Mouse (Mus musculus) frontal cortex, adult (tissue): ENCODE measurements around the gene Ccl7.

ENCODE experiments used
- ATAC-seq: cut with Nextera tagmentation; 2 replicates; pipeline ENCODE4 v1.9.2; 2017; ENCODE audit warnings: mild to moderate bottlenecking, moderate library complexity, mixed read lengths; ENCODE audit not compliant: low TSS enrichment

Ccl7 gene

DNA sequence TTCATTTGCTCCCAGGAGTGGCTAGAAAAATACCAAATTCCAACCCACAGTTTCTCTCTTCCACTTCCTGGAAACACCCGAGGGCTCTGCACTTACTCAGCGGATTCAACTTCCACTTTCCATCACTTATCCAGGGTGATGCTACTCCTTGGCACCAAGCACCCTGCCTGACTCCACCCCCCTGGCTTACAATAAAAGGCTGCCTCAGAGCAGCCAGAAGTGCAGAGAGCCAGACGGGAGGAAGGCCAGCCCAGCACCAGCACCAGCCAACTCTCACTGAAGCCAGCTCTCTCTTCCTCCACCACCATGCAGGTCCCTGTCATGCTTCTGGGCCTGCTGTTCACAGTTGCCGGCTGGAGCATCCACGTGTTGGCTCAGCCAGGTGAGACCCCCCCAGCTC lies 10.2 kb upstream of the Ccl7 start, which contains the start of gene Ccl2:
Gene Ccl2 (plus strand): TSS at position 216 of the 400 bp plus-strand sequence.
- ATAC-seq, result peak; percentile 92

DNA sequence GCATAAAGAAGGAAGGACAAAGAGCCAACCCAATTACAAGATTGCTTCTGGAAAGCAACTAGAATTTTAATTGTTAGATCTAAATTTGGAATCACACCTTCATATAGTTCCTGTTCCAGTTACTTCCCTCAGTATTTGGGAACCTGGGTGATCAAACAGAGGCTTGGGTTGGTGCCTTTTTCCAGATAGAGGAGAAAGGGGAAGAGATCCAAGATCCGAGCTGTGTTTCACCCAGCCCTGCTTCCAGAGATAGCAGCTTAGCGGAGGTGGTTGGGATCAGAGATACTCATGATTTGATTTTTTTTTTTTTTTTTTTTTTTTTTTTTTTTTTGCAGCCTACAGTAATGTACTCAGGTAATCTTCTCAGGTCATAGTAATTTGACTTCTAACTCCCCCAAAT lies 9.7 kb upstream of the Ccl7 start:
- peak; percentile 58; the same call in 1 of the 2 replicates for ATAC-seq

DNA sequence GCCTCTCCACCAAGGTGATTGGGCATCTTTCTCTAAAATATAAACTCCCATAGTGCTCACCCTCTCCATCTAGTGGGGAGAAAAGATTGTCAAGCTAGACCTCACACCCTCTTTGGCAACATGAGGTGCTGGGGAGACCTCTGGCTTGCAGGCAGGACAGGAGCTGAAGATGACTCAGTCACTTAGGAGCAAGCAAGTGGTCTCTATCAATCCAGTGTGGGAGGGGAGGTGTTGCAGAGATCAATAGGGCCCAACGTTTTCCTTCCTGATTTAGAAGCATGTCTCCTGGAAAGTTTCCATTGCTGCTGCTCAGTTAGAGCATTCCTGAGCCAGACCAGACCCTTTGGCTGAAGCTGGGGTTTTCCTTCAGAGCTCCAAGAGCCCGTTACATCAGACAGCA lies 7.0 kb upstream of the Ccl7 start, which contains the start of gene Gm17268:
Gene Gm17268 (minus strand): TSS at position 28 of the 400 bp plus-strand sequence.
- ATAC-seq, result no peak

DNA sequence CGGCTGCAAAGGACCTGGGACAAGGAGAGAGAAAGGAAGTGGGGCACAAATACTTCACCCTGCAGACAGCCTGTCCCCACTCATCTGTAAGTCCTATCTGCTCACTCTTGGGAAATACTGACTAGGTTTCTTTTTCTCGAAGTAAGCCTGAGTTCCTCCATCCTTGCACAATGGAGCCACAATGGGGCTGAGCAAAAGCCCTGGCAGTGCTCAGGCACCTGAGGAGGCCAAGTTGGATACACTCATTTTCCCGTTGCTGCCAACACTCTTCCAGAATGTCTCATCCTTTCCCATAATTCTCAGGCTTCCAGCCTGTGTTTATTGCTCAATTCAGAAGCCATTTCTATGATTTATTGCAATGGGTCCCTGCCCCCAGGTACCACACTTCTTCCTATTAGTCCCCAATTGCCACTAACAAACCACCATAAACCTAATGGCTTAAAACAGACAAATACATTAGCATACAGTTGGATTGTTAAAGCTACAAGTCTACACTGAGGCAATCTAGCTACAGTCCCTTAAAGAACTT lies 6.3 kb upstream of the Ccl7 start:
- ATAC-seq, result no peak

DNA sequence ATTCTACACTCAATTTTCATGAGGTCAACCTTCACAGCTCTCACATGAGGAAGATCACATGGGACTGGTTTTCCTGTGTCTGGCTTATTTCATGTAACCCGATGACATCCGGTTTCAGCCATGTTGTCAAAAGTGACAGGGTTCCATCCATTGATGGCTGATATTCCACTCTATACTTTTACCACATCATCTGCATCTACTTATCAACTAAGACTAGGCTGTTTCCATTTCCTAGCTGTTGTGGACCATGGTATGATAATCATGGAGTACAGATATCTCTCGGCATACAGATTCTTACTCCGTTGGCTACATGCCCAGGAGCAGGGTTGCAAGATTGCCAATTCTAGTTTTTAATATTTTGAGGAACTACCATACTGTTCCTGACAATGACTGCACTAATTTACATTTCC lies 3.8 kb upstream of the Ccl7 start:
- no peak for ATAC-seq

DNA sequence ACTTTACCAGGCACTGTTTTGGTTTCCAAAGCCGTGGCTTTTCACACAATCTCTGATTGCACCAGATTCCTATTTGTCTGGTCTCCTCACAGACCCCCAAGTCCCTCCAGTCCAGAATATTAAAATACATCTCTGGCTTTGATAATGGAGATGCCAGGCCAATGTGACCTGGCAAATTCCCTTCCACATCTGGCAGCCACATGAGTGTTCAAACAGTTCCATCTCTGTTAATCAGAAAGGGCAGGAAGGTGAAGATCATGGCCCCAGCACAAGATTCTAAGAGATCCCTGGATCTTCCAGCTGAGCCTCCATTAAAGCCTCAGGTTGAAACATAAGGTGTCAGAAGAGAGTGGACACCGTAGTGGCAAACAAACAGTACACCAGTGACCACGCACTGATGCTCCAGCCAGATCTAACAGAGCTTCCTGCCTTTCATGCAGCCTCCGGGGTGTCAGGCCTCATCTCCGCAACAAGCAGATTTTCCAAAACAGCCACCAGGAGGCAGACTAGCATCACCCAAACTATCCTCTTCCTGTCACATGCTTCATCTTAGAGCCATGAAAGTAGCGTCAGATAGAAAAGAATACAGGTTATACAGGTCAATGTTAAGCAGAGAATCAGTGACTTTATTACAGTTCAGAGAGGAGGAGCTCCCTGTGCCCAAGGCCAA lies 2.4 kb downstream of the Ccl7 start:
- no peak for ATAC-seq

DNA sequence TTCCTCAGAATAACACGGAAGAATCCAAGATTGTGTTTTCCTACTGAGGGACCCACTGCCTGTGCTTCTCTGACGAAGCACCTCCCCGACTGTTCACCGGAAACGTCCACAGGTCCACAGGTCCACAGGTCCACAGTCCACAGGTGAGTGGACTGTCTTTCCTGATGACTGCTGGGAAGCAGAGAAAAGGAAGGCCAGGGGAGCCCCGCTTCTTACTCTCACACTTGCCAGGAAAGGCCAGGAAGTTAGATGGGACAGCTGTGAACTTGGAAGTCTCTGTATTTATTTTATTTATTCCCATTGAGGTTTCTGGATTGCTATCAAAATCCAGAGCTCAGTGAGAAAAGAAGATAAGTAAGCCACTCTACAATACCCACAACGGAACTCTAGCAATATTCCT lies 8.3 kb downstream of the Ccl7 start:
- ATAC-seq, result no peak

DNA sequence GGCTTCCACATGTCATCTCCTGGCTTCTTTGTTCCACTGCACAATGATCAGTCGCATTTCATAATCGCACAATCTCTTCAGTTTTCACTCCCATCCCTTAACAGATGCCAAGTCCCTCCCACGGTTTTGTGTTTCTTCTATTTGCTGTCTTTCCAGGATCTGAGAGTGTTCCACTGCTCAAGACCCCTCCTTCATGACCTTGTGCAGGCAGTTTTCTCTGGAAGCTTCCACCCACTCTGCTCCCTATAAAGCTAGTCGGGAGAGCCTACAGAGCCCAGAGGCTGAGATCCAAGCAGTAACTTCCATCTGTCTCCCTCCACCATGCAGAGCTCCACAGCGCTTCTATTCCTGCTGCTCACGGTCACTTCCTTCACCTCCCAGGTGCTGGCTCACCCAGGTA lies 12.1 kb downstream of the Ccl7 start, which contains the start of gene Ccl11:
Gene Ccl11 (plus strand): TSS at position 178 of the 400 bp plus-strand sequence.
- peak; percentile 81; the same call in 1 of the 2 replicates for ATAC-seq

DNA sequence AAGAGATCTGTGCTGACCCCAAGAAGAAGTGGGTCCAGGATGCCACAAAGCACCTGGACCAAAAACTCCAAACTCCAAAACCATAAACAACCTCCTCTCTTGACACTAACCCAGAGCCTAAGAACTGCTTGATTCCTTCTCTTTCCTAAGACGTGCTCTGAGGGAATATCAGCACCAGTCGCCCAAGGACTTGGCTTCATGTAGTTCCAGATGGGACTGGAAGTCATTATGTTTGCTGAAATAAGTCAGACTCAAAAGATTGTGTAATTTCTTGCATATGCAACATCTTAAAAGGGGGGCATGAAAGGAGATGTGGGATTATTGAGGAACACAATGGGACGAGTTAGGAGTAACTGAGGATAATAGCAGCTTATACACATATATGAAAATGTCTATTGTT lies 16.7 kb downstream of the Ccl7 start:
- no peak for ATAC-seq

DNA sequence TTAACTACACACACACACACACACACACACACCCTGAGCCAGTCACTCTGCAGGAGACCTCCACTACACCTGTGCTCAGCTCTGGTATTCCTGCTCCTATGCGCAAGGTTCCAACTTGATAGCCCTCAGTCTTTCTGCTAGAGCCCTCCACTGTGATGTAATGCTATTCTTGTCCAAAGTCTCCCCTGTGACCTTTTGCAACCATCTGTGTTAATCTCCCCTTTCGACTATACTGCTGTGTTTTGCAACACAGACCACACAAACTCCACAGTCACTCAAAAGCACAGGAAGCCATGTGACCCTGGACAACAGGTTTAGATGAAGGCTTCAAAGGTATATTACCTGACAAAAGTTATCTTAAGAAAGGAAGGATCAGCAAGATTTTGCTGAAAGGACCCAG lies 17.9 kb downstream of the Ccl7 start:
- no peak for ATAC-seq

DNA sequence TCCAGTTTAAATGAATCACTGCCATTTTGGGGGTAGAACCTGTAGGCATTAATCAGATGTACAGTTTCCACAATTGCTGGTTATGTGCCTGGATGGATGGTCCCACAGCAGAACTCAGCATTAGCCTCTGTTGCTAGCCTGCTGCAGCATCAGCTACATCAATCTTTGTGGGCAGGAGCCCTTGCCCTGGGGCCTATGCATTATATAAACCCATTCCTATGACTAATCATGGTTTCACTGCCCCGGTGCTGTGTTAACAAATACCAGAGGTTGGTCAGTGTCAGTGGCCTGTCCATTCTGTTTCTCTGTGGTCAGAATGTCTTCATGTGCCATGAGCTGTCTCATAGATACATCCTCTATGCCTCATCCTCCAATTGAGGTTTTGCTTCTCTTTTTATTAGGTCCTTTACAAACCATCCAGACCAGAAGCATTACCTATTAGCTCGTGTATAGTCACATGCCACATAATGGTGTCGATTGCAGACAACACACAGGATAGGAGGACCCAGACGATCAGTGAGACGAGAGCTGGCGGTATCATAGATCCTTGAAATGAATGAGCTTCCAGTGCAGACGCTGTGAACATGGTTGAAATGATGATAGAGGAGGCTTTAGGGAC lies 21.6 kb downstream of the Ccl7 start:
- no peak for ATAC-seq

DNA sequence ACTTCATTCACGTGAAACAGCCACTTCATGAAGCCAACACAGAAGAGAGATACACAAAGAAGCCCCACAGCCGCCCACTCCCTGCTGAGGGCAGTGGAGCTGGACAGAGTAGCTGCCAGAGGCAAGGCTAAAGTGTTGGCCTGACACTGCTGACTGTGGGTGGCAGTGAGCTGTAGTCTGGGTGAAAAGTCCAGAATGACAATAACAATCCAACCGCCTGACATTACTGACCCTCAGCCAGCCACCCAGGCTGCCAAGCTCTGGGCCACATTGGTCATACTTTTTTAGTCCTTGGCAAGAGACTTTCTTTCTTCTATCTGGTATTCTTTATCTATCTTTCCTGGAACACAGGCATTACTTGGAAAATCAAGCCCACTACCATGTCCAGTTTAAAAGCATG lies 25.6 kb downstream of the Ccl7 start:
- no peak for ATAC-seq

DNA sequence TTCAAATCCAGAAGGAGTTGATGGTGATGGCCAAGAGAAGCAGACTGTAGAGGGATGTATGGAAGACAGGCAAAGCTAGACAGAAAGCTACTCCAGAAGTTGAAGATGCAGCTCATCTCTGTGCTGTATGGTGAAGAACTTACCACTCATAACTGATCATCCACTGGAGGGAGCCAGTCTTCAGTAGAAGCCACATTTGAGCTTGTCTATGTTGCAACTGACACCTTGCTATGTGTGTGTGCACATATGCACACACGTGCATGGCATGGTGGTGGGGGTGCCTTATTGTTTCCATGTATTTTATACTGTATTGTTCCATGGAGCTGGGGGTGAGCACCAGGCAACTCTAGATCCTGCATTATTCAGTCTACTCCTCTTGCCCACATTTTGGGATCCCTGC lies 26.9 kb downstream of the Ccl7 start:
- ATAC-seq, result no peak

DNA sequence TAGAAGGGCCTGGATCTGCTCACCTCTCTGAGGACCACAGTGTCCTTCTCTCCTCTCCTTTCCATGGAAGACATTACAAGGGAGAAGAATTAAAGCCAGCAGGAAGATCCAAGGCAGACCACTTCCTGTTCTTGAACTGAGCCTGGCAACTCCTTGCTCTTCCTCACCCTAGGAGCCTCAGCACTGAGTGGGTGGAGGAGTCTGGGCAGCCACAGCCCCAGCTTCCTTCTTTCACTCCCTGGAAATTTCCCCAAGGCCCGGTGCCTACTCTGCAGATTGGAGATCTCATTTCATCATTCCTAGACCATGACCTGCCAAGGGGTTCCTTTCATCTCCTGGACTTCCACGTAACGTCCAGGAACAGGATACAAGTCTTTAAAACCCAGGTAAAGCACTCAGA lies 27.5 kb downstream of the Ccl7 start:
- ATAC-seq, result no peak

DNA sequence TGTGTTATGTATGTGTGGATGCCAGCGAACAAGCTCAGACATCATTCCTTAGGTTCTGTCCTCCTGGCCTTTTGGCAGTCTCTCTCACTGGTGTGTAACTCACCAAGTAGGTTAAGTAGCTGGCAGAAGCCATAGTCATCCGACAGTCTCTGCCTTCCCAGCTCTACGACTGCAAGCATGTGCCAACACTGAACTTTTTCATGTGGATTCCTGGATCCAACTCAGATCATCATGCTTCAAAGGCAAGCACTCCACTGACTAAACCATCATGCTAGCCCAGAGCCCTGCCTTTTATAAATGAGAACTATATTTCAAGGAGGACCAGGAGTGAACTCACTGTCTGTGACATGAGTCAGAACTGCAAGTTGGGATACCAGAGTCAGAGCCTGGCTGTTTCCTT lies 28.2 kb downstream of the Ccl7 start:
- ATAC-seq, result no peak

DNA sequence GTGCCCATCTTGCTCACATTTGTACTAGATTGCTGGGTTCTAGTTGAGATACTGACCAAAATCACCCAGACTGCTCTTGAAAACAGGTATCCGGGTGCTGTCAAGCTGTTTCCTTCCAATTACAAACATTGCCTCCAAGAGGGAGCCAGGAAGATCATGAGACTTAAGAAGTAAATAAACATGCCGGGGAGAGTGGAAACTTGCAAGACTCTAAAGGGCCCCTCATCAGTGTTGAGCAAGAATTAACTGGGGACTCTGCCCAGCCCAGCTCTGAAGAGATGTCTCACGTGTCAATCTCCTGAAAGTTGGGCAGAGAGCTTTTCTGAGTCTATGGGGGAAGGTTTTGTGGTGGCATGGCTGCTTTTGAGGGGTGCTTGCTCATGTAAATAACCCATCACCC lies 31.5 kb downstream of the Ccl7 start:
- ATAC-seq, result no peak

DNA sequence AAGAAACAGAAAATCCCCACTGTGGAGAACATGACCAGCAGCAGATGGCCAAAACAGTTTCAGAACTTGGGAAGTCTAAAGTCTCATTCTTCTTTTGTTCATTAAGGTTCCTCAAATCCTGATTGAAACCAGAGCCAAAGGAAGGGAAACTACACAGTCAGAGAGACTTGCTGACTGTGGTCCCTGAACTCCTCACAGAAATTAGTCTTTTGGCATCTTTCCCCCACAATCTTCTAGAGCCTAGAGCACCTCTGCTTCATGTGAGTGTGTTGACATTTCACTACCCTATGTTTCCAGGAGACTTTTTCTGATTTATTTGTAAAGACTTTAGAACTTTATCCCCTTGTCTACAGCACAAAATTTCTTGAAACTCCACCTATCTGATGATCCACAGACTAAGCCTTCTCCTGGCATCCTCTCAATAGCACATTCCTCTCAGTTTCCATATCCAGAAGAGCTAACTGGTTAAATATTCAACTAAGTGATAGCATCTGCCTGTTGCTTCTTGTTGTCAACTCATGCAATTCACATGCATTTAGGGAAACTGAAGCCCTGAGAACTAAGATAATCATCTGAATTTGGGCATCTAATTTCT lies 32.7 kb downstream of the Ccl7 start:
- ATAC-seq, result no peak

DNA sequence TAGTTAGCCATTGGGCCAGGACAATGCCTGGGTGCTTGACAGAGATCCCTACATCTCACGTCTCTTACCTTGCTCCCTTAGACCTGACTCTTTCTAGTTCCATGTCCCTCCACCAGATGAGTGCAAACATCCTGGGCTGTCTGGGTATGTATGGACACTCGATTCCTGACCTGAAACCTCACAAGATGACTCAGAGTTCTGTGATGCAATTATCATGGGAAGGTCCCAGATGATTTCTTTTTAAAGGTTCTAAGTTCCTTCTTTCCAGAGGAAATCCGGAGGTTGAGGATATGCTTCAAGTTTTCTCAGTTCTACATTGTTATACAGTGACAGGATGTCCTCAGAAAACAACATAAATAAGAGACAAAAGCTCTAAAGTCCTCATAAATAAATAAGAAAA lies 35.4 kb downstream of the Ccl7 start:
- no peak for ATAC-seq

DNA sequence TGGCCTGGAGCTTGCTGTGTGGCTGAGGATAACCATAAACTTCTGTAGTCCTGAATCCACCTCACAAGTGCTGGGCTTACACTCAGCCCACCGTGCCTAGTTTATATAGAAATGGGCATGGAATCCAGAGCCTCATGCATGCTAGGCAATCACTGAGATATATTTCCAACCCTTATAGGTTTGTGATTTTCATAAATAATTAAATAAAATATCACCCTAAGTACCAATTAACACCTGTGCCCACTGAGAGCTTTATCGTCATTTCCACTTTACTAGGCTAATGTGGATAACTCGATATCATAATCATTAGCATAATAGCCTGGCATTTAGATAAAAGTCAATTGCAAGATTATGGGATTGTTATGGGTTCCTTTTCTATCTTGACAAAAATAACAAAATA lies 38.8 kb downstream of the Ccl7 start:
- no peak for ATAC-seq
